Mouse (Mus musculus): ENCODE measurements around the gene Clptm1.

GRCm38 (mm10) chr7:19685374-19685773 is 20.5 kb upstream of the Clptm1 start:
- TF ChIP-seq CTCF (IDR thresholded peaks at IDR 0.05) = no peak
- no peak for TF ChIP-seq POLR2A (IDR thresholded peaks at IDR 0.05; ENCODE audit: insufficient read depth, low read depth, low read length)
- no peak for TF ChIP-seq EP300 (IDR thresholded peaks at IDR 0.05; ENCODE audit: insufficient read depth, low read depth, low read length)
